Mouse (Mus musculus) subcutaneous adipose tissue, adult 2 months (tissue): ENCODE measurements around the gene Gtf2a1. TPM values are rescaled to one million over a fixed set of nuclear protein-coding genes. Genes with fewer than 3 reads are reported as not detected.

Experiments used
- polyA plus RNA-seq: library from polyadenylated mRNA; depleted of rRNA; stranded (reverse); fragments of >200 nt; gene quantifications from 2 replicates; pipeline ENCODE4 v1.2.3, GENCODE M21; 2012; ENCODE audit warnings: low replicate concordance; rRNA removed

Gtf2a1 gene
- polyA plus RNA-seq = 14.3 and 17.7 TPM in 2 replicates

GRCm38 (mm10) chr12:91589847-91590690 lies at the start of gene Gtf2a1:
TSS of gene Gtf2a1 (minus strand) at chr12:91590487.

Other genes with a start within 250 kb of the Gtf2a1 start
- 3.1 and 8.2 TPM in 2 replicates for gene Cep128, start 206.1 kb downstream of the Gtf2a1 start, polyA plus RNA-seq
- 34.4 and 94.7 TPM in 2 replicates for gene Tshr, start 205.9 kb downstream of the Gtf2a1 start, polyA plus RNA-seq
- gene Ston2, start 197.9 kb upstream of the Gtf2a1 start, polyA plus RNA-seq = 5.6 and 12.3 TPM in 2 replicates